18 mouse cellular contexts compared by ENCODE assay signal in genomic region chr1:106076641-106077040, GRCm38 (mm10).
DNase-seq lines count a peak whose midpoint lies in the region; ATAC-seq and TF ChIP-seq lines count a peak whose summit lies in the region.
"Had no signal": no experiment of that assay in that cellular context is flagged by ENCODE, and none has a peak within 500 bp of the region (broad histone marks: within the 10 kb centered on the region; RNA-seq: fewer than 3 reads in every experiment).

No protein-coding gene starts in this region.

- no peaks in the 10 kb centered on the region for H3K9me3 ChIP-seq in intestine, embryonic 14.5 days (ENCODE audit: control insufficient read depth, low read length)
- H3K9me3 ChIP-seq in intestine, postnatal 0 days (ENCODE audit: control insufficient read depth): no peaks in the 10 kb centered on the region
- H3K9me3 ChIP-seq in midbrain, embryonic 10.5 days (replicated peaks): no peaks in the 10 kb centered on the region
- H3K9me3 ChIP-seq in midbrain, embryonic 13.5 days: no peaks in the 10 kb centered on the region
- H3K9me3 ChIP-seq: embryonic facial prominence, embryonic 12.5 days; forebrain, embryonic 15.5 days; G1E; hindbrain, embryonic 15.5 days had no signal

- ATAC-seq in intestine, embryonic 14.5 days (replicated peaks; ENCODE audit: low FRiP score, low TSS enrichment, low read depth): no peak
- no peak for ATAC-seq in intestine, postnatal 0 days
- no peak for ATAC-seq in midbrain, embryonic 13.5 days
- ATAC-seq: CD4-positive, CD25-positive, alpha-beta regulatory T cell, adult 4 months; forebrain, embryonic 15.5 days had no signal

- no peaks in the 10 kb centered on the region for H3K36me3 ChIP-seq in intestine, embryonic 14.5 days (ENCODE audit: control insufficient read depth, insufficient read depth, low read length)
- no peaks in the 10 kb centered on the region for H3K36me3 ChIP-seq in intestine, postnatal 0 days (ENCODE audit: control insufficient read depth, insufficient read depth)
- H3K36me3 ChIP-seq in midbrain, embryonic 10.5 days: no peaks in the 10 kb centered on the region
- no peaks in the 10 kb centered on the region for H3K36me3 ChIP-seq in midbrain, embryonic 13.5 days
- H3K36me3 ChIP-seq: embryonic facial prominence, embryonic 12.5 days; forebrain, embryonic 15.5 days; G1E; hindbrain, embryonic 15.5 days had no signal

- intact Hi-C loops in gastrocnemius, adult 2 months (cut with DNase I): no loop called here

- 86% methylated on average over 3 of the region's 3 CpGs for whole genome bisulfite sequencing in intestine, embryonic 14.5 days
- WGBS in intestine, postnatal 0 days: 83% methylated on average over 3 of the region's 3 CpGs
- WGBS in midbrain, embryonic 10.5 days: 88% methylated on average over 3 of the region's 3 CpGs
- WGBS in midbrain, embryonic 13.5 days: 86% methylated on average over 3 of the region's 3 CpGs

- peak overlapping the region; percentile 56 for H3K27ac ChIP-seq in gastrocnemius, adult 2 months
- no peak overlapping the region for H3K27ac ChIP-seq in intestine, embryonic 14.5 days (ENCODE audit: low read depth)
- no peak overlapping the region for H3K27ac ChIP-seq in intestine, postnatal 0 days (ENCODE audit: low read depth, low read length)
- H3K27ac ChIP-seq in midbrain, embryonic 10.5 days (replicated peaks): no peak overlapping the region
- H3K27ac ChIP-seq in midbrain, embryonic 13.5 days: no peak overlapping the region
- H3K27ac ChIP-seq: embryonic facial prominence, embryonic 12.5 days; forebrain, embryonic 15.5 days; hindbrain, embryonic 15.5 days had no signal

- H3K4me1 ChIP-seq in intestine, embryonic 14.5 days (replicated peaks; ENCODE audit: control insufficient read depth, insufficient read depth, low read length): peaks cover 3% of the 10 kb centered on the region
- no peaks in the 10 kb centered on the region; the same call in 1 of the 2 replicates for H3K4me1 ChIP-seq in intestine, postnatal 0 days (replicated peaks; ENCODE audit: control insufficient read depth, insufficient read depth, low read length)
- peaks cover 6% of the 10 kb centered on the region for H3K4me1 ChIP-seq in midbrain, embryonic 10.5 days
- H3K4me1 ChIP-seq in midbrain, embryonic 13.5 days (replicated peaks): peaks cover 6% of the 10 kb centered on the region

- DNase-seq in gastrocnemius, adult 2 months: no peak
- DNase-seq in gastrocnemius, postnatal 10 days: no peak
- DNase-seq in intestine, embryonic 14.5 days (ENCODE audit: low spot score): peak; percentile 39
- peak; percentile 3 for DNase-seq in midbrain, embryonic 10.5 days (ENCODE audit: low spot score)
- no peak for DNase-seq in right cerebral cortex, postnatal 14 days
- DNase-seq: adrenal gland, adult 8-10 months; B cell, adult 2 months; cerebellum, adult 11 months; cerebellum, adult 8-10 months; cerebellum, postnatal 14 days; gastrocnemius, postnatal 14 days had no signal

- no peak for TF ChIP-seq CTCF in gastrocnemius, adult 2 months (IDR thresholded peaks at IDR 0.05)
- no peak for TF ChIP-seq CTCF in intestine, postnatal 0 days (IDR thresholded peaks at IDR 0.05; ENCODE audit: low read depth)

- H3K4me3 ChIP-seq in gastrocnemius, adult 2 months: no peak overlapping the region
- H3K4me3 ChIP-seq in intestine, embryonic 14.5 days (ENCODE audit: low read depth, low read length): no peak overlapping the region
- no peak overlapping the region for H3K4me3 ChIP-seq in intestine, postnatal 0 days (ENCODE audit: low read depth, low read length)
- no peak overlapping the region for H3K4me3 ChIP-seq in midbrain, embryonic 10.5 days
- no peak overlapping the region for H3K4me3 ChIP-seq in midbrain, embryonic 13.5 days (replicated peaks)
- H3K4me3 ChIP-seq: embryonic facial prominence, embryonic 12.5 days; forebrain, embryonic 15.5 days; hindbrain, embryonic 15.5 days had no signal

- H3K27me3 ChIP-seq in intestine, embryonic 14.5 days (replicated peaks; ENCODE audit: control insufficient read depth, insufficient read depth, low read length): no peaks in the 10 kb centered on the region
- H3K27me3 ChIP-seq in intestine, postnatal 0 days (replicated peaks; ENCODE audit: control insufficient read depth, insufficient read depth, low read length): peaks cover 13% of the 10 kb centered on the region
- no peaks in the 10 kb centered on the region; the same call in 1 of the 2 replicates for H3K27me3 ChIP-seq in midbrain, embryonic 10.5 days (ENCODE audit: low read depth, poor library complexity, severe bottlenecking)
- no peaks in the 10 kb centered on the region for H3K27me3 ChIP-seq in midbrain, embryonic 13.5 days
- H3K27me3 ChIP-seq: embryonic facial prominence, embryonic 12.5 days; forebrain, embryonic 15.5 days; hindbrain, embryonic 15.5 days had no signal

- H3K9ac ChIP-seq in intestine, embryonic 14.5 days (ENCODE audit: low read length): no peak overlapping the region
- no peak overlapping the region for H3K9ac ChIP-seq in intestine, postnatal 0 days (ENCODE audit: low read depth, low read length)
- no peak overlapping the region for H3K9ac ChIP-seq in midbrain, embryonic 13.5 days (replicated peaks)
- H3K9ac ChIP-seq: embryonic facial prominence, embryonic 12.5 days; forebrain, embryonic 15.5 days; hindbrain, embryonic 15.5 days had no signal

- H3K4me2 ChIP-seq in intestine, embryonic 14.5 days (ENCODE audit: low read length): no peak overlapping the region
- H3K4me2 ChIP-seq in intestine, postnatal 0 days (replicated peaks; ENCODE audit: low read depth): no peak overlapping the region
- no peak overlapping the region for H3K4me2 ChIP-seq in midbrain, embryonic 13.5 days (replicated peaks)
- H3K4me2 ChIP-seq: embryonic facial prominence, embryonic 12.5 days; forebrain, embryonic 15.5 days; hindbrain, embryonic 15.5 days had no signal

Comparison
In these comparisons a context has a peak if more than half of its experiments do, and no peak if none do; other contexts are left out.
1. DNase-seq: peak in intestine, embryonic 14.5 days (single experiment) and midbrain, embryonic 10.5 days (single experiment); none in gastrocnemius, adult 2 months (single experiment), gastrocnemius, postnatal 10 days (single experiment) and right cerebral cortex, postnatal 14 days (single experiment).